Mouse (Mus musculus) mature B cell (primary cell): ENCODE results near the gene Map10.

Experiments used
- in situ Hi-C: fragments of 300-500 bp; cut with MboI; formaldehyde crosslinking; loops from 2 replicates; pipeline ENCODE4 v1.14.3; 2019

Map10 gene

DNA sequence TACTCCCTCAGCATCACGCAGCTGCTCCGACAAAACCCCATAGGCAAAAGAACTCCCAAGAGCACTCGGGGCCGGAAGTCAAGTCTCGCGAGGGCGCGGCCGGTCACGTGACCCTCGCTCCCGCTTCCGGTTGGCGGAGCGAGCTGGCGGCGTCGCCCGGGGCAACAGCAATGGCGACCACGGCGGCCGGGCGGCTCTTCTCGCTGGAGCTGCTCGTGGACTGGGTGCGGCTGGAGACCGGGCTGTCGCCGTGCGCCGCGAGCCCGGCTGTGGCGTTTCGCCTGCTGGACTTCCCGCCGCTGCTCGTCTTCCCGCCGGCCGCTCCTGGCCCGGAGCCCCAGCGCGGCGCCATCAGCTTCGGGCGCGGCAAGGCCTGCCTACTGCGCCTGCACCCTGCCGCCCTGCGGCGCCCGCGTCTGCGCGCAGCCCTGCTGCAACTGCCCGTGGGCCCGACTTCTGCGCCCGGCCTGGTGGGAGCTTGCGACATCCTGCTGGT lies at the start of gene Map10:
Gene Map10 (plus strand): TSS at position 119 of the 496 bp plus-strand sequence.
- in situ Hi-C loops = no loop called here

DNA sequence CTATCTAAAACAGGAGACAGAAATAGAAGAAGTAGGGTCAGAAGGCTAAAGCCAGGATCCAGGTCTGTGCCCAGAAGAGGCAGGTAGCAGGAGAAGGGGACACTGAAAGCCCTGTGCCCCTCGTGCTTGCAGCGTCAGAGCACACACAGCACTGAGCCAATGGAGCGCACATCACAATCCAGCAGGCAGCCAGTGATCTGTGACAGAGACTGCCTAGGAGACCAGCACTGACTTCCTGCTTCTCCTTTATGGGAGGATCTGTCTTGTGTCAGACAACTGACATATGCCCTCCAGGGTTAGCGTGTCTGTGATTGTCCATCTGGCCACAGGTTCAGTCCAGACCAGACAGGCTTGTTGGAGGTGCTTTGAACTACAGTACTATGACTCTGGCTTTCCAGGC lies 49.3 kb upstream of the Map10 start:
- in situ Hi-C loops = no loop called here

DNA sequence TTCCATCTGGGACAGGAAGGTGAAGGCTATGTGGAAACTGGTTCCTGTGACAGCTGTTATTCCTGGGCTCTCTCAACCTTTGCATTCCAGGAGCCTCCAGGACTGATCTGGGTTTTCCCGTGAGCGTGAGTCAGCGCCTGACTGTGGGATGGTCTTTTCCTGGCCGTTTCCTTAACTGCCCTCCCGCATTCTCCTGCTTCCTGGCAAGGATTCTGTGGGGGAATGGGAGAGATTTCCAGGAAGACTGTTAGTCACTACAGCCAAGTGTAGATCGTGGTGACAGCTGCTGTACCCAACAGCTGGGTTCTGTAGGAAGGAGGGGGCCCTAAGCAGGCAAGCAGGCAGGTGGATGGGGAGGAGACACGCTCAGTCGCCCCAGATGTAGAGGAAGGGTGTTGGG lies 45.3 kb upstream of the Map10 start:
- in situ Hi-C loops = no loop called here

DNA sequence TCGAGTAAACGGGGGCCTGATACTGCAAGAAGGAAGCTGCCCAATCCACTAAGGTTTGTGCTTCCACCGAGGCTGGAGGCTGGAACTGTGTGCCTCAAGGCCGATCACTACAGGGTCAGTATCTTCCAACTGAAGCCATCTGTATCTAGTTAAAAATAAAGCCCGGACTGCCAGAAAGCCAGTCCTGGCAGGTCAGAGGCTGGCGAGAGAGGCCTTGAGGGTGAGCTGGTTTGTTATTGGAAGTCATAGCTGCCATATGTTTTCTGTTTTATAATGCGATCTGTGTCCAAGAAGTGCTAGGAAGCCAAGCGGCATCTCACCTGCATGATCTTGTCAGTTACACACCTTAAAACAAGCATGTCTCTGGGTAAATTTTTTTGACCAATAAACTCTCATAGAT lies 43.2 kb upstream of the Map10 start:
- in situ Hi-C loops = no loop called here

DNA sequence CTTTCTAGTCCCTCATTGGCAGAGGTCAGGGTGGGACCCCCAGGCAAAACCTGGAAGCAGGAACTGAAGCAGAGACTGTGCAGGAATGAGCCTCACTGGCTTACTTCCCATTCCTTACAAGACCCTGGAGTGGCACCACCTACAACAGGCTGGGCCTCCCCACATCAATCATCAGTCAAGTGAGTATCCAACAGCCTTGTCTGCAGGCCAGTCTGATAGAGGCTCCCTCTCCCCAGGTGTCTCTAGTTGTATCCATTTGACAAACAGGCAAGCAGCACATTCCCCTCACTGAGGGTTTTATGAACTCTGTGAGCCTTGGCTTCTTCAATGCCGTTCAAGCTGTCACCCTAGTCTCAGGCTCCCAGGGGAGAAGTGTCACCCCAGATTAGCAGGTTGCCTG lies 40.8 kb upstream of the Map10 start:
- in situ Hi-C loops = no loop called here

DNA sequence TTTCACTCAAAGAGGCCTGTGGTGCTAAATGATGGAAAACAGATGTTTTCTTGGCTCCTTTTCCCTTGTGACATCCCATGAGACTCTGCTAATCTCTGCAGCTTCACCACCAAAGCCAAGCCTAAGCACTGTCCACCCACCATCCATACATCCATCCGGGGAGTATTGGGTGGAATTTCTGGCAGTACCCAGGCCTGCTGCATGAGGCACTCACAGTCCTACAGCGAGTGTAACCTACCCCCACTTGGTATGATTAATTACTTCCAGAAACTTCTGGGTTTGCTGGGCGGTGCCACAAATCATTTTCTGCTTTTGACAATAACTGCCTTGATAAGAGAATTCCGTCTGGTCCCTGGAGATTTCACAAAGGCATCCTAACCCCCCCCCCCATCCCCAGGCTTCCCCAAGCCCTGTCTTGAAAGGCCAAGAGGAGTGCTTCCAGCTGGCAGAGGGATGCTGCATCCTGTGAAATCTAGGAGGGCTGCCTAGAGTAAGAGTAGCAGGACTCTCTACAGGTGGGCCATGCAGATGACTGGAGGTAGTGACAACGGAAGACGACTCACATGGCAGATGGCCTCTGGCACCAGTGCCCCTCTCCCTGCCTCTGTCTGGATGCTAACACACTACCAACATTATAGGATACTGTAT lies 31.1 kb upstream of the Map10 start:
- in situ Hi-C loops = no loop called here

DNA sequence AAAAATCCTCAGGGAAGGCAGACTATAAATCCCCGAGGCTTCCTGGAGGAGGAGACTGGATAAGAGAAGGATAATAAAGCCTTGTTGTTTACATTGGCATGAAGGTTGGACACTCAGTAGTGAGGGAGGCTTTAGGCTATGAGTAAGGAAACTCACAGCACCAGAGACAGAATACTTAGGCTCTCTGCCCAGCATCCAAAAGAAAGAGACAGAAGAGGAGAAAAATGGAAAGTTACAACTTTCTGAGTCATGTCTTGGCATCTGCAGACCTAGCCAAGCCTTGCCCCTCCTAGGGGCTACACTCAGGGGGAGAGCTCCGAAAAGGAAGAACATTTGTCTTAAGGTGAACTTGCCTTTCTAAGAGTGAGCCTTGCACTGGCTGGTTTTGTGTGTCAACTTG lies 30.0 kb upstream of the Map10 start:
- in situ Hi-C loops = no loop called here

DNA sequence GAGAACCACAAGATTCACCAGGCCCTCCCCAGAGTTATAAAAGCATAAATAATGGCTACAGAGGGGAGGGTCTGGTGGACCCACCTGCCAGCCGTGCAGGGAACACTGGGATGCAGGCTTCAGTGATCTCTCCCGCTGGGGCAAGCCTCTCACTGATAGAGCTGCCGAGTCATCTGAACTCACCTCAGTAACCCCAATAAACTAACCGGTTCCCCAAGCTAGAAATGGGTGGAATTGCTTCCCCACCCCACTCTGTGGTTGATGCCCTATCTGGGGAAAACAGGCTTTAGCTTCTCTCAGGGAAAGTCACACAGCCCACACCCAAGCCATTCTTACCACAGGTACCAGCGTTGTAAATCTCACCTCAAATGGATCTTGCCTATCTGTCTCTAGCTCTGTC lies 28.9 kb upstream of the Map10 start:
- in situ Hi-C loops = no loop called here

DNA sequence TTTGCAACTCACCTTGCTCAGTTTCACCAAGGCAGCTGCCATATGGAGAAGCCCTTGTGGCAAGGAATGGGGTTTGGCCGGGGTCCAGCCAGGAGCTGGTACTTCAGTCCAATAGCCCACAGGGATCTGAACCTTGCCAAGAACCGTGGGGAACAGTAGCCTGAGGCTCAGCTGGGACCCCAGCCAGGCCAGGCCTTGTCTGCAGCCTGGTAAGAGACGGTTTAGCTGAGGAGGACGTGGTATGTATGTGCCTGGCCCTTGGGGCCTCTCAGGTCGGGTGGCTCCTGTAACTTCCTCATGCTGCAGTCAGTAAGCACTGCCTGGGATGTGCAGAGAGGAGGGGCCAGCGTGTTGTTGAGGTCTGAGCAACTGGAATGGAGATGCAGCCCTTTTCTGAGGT lies 27.8 kb upstream of the Map10 start:
- in situ Hi-C loops = no loop called here

DNA sequence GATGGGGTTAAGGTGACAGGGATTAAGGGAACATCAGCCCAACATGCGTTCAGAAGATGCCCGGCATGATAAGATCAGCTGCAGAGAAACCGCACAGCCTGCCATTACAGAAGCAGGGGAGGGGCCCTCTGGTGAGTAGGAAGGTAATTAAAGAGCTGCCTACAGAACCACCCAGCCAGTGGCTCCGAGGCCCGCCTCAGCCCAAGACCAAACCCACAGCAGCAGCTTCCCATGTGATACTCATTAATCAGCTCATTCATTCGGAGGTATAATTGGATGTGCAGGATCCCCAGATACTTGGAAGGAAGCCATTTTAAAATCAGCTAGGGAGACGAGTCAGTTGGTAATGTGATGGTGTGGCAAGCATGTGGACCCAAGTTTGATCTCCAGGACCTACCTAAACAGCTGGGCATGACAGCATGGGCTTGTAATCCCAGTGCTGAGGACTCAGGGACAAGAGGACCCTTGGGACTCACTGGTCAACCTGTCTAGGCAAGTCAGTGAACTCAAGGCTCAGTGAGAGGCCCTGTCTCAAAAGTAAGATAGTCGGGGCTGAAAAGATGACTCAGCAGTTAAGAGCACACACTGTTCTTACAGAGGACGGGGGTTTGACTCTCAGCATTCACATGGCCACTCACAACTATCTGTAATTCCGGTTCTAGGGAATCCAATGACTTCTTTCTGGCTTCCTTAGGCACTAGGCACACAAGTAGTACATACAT lies 23.7 kb upstream of the Map10 start:
- in situ Hi-C loops = no loop called here

DNA sequence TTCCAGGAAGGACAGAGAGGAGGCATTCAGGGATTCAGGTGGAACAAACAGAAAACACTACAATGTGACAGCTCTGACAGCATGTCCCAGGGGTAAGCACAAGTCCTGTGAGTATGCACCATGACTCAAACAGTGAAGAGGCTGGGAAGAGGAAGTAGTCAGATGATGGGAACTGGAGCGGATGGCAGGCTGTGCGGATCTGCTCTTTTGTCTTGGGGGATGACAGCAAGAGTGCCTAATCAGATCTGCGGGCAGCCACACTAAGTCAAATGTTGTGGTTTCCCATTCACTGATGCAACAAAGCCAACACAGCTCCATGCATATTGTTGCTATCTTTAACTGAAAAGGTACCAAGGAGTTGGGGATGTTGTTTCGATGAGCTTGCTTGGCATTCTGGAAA lies 20.2 kb upstream of the Map10 start:
- in situ Hi-C loops = no loop called here

DNA sequence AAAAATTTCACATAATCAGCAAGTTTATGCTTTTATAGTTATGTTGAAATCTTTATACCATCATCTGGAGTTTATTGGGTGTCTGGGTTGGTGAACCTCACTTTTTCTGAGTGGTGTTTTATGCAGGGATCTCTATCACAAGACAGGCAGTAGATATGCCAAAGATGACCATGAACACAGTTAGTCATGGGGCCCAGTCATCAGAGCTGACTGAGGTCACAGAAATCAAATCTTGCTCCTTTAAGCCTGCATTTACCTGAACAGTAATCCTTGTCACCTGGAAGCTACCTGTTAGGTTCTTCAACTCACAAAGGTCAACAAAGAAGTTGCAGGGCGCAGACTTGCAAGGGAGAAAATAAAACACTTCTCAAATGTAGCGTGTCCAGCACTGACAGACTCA lies 14.8 kb upstream of the Map10 start:
- in situ Hi-C loops = no loop called here

DNA sequence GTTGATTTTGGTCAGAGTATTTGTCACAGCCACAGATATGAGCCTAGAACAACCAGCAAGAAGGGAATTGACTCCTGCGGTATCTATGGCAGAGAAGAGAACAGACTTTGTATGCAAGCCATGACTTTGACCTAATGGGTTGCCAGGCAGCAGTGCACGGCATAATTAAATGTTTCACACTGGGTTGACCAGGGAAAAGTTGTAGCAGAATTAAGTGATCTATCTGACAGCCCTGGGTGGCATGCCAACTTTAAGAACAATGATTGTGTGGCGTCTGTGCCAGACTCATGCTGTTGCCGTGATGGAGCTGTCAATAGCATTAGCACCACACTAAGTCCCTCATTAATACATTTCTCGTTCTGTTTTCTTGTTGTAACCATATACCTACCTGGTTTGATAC lies 11.1 kb upstream of the Map10 start:
- in situ Hi-C loops = no loop called here

DNA sequence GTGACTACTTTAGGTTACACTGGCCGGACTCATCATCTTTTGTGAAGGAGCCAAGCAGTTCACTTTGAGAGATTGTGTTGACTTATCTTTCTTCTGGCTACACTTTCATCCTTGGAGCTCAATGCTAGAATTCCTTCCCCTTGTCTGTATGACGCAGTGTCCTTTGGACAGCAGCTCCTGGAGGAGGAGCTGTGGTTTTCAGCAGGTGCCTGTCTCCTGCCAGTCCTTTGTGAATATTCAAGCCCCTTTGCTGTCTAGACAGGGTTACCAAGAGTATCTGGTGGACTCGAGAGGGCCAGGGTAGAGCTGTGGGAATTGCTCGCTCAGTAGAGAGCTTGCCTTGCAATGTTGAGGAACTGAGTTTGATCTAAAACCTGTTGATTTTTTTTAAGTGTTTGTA lies 10.7 kb upstream of the Map10 start:
- in situ Hi-C loops = no loop called here

DNA sequence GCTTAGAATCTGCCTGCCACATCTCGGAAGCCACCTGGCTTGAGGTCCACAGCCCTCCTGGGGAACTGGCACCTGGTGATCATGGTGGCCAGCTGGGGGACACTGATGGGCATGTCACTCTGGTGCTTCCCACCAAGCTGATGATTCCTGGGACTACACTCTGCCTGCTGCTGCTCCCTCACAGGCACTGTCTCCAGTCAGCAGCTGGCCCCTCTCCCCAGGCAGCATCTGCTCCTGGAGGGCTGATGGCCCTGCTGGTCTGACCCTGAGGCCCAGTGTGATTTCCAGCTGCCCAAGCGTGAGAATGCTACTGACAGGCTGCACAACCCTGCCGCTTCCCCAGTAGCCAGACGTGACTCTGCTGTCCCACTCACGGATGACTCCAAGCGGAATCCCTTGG lies 9.2 kb upstream of the Map10 start:
- in situ Hi-C loops = no loop called here

DNA sequence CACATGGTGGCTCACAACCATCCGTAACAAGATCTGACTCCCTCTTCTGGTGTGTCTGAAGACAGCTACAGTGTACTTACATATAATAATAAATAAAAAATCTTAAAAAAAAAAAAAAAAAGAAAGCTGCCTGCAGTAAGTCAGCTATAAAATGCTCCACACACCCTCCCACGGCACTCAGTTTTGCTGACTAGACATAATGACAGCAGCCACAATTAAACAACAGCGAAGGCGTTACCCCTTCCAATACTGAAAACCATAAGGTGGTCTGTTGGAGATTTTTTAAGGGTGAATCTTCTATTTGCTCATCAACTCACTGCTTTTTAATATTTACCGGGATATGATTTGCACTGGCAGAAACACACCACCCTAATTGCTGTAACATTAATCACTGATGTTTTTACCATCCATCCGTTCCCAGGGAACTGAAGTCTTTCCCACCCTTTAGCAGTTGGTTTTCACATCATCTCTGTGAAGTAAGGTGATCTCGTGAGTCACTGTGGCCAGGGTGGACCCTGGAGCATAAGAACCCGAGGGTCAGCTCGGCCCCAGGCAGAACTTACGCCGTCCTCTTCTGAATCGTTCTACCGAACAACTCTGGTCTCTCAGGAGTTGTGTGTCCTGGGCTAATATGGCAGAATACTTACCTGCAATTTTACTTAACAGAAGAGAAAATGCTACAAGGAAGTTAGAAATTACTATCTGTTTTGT lies 7.5 kb upstream of the Map10 start:
- in situ Hi-C loops = no loop called here

DNA sequence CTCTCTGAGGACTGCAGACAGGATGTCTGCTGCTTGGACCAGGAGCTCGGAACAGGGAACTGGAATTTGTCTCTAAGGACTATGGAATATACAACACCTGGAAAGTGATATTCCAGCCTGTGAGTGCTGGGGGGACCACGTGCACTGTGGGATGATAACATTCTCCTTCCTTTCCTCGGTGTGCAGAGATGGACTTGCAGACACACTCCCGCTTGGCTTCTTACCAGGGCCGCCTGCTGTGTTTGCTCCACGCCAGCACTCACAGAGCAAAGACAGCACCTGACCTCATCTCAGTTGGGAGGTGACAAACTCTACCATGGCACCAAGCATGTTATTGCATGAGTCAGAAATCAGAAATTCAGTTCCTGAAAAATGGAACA lies 7.0 kb upstream of the Map10 start:
- in situ Hi-C loops = no loop called here

DNA sequence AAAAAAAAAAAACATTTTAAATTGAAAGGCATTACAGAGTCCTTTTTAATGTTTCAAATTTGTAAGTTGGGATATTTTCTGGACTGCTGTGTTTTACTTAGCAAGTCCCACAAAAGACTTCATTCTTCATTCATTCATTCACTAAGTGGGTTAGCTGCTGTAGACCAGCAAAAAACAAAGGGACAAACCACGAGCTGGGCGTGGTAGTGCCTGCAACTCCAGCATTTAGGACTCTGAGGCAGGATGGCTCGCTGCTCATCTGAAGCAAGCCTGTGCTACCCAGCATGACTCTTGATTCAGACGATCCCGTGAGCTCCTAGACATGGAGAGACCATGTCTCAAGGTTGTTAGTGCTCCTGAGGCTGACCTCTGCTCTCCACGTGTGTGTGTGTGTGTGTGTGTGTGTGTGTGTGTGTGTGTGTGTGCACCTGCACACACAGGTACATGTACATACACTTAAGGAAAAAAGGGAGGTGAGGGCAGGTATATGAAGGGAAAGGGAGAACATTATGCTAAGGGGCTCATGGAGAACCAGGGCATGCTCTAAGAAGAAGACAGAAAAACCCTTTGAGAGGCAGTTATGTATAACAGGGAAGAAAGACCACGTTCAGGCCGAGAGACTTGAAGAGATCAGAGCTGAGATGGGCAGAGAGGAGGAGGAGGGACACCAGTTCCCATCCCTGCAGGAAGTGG lies 4.3 kb upstream of the Map10 start:
- in situ Hi-C loops = no loop called here

DNA sequence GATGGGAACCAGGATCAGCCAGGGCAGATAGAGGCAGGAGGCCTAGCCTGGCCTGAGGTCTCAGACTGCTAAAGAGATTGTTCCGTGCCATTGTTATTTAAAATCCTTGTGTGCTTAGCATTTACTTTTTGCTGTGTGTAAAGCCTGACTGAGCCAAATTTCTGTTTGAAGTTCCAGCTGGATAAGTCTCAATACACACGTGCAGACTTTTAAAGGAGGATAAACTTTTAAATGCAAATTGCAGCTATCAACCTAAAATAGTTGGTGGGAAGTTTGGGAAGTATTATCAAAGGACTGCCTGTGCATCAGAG lies 3.8 kb upstream of the Map10 start:
- in situ Hi-C loops = no loop called here

DNA sequence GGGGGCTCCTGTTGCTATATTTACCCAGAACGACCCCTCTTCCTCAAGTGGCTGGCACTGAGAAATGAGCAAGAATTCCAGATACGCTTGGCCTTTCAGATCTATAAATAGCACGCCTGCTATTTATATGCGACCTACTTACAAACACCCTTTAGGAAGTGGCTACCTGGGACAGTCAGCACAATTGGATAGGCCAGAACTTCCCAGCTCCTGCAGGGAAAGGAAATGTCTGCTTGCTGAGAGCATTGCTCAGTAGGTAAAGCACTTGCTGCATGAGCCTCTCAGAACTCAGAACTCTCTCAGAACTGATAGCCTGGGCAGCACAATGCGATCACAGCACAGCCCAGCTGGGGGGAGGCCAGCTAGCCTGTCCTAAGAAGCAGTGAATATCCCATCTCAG lies 3.4 kb upstream of the Map10 start:
- in situ Hi-C loops = no loop called here

DNA sequence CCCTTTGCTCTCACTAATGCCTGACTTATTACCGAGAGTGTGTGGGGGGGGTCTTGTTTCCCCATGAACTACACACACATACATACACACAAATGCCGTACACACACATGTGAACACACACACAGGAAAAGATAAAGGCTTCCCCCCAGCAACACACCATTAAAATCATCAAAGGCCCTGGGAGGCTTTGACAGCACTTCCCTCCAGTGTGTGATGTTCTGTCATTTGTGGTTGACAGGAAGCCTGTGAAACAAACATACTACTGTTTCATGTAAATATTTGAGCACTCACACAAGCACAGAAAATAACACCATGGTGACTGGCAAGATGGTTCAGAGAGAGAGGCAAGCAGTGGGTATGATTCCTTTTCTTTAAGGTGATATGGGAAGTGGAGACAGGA lies 2.4 kb upstream of the Map10 start:
- in situ Hi-C loops = no loop called here

DNA sequence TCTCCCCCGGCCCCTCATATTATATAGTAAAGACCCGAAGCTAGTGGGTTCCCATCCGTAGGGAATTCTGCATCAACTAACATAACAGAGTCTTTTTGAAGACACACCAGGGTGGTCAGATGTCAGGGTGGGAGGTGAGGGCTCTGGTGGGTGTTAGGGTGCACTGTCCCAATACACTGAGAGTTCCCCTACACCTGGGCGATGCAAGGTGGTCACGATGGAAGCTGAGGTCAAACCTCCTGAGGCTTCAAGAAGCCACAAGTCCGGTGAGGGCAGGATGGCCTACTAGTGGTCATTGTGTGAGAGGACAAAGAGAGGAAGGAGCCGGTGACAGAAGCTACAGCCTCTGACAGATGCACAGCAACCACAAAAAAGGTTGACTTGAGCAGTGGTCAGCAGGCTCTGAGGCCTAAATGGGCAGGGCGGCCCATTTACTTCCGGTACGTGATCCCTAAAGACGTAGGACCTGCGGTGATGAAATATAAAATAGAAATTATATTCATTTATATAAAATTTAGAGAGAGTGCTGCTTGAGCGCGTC lies 389 bp upstream of the Map10 start:
- in situ Hi-C loops = no loop called here

DNA sequence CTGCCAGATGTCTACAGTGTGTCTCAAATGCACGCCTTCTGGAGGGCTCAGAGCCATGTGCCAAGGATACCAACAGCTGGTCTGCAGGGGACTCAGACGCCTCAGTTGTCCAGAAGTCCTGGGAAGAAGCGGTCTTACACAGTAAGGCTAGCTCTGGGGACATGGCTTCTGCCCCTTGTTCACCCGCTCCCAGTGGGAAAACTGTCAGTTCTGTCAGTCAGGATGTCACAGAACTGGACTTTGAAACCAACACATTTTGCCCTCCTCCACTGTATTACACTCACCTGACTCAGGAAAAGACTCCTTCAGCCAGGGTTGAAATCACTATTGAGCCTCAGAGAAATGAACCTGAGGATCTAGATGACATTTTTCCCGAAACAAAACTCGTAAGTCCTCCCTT lies 802 bp downstream of the Map10 start:
- in situ Hi-C loops = no loop called here
